Mouse (Mus musculus) mouse trophoblast stem cell (cell line): ENCODE measurements around the gene Mrpl40.

Experiments
- in situ Hi-C, 2 experiments: fragments of 300-500 bp; cut with MseI, MboI; formaldehyde crosslinking; loops; 2 replicates in 1 of 2; 3 replicates in 1 of 2; pipeline ENCODE4 v1.15.1; 2025

Mrpl40 gene

GRCm38 (mm10) chr16:18876442-18877308, at the start of gene Mrpl40, which contains the start of gene Hira:
Mrpl40 (minus strand) TSS chr16:18876862.
Hira (plus strand) TSS chr16:18877037.
- in situ Hi-C loops, result no loop called here

- in situ Hi-C loops, result no loop called here
Measured at GRCm38 (mm10) chr16:18921771-18922170, 45.1 kb upstream of the Mrpl40 start.

GRCm38 (mm10) chr16:18916064-18916463, 39.4 kb upstream of the Mrpl40 start:
- in situ Hi-C loops, result no loop called here

- in situ Hi-C loops, result no loop called here
Measured at GRCm38 (mm10) chr16:18905648-18906047, 29.0 kb upstream of the Mrpl40 start.

- in situ Hi-C loops, result no loop called here
Measured at GRCm38 (mm10) chr16:18896429-18896828, 19.8 kb upstream of the Mrpl40 start.

GRCm38 (mm10) chr16:18895249-18895648, 18.6 kb upstream of the Mrpl40 start:
- in situ Hi-C loops, result no loop called here

GRCm38 (mm10) chr16:18893840-18894372, 17.2 kb upstream of the Mrpl40 start:
- in situ Hi-C loops, result no loop called here

- in situ Hi-C loops, result no loop called here
Measured at GRCm38 (mm10) chr16:18884044-18884443, 7.4 kb upstream of the Mrpl40 start.

- in situ Hi-C loops, result no loop called here
Measured at GRCm38 (mm10) chr16:18878091-18878720, 1.5 kb upstream of the Mrpl40 start.

- in situ Hi-C loops, result no loop called here
Measured at GRCm38 (mm10) chr16:18877386-18878090, 876 bp upstream of the Mrpl40 start.

GRCm38 (mm10) chr16:18876091-18876441, 596 bp downstream of the Mrpl40 start:
- in situ Hi-C loops, result no loop called here

GRCm38 (mm10) chr16:18870495-18870894, 6.2 kb downstream of the Mrpl40 start:
- in situ Hi-C loops, result loop anchor here in 1 of 2 experiments (25.0 kb wide), 1 partner anchor 183 kb away; no protein-coding TSS in a partner anchor

GRCm38 (mm10) chr16:18860186-18860585, 16.5 kb downstream of the Mrpl40 start:
- in situ Hi-C loops, result loop anchor here in 1 of 2 experiments (25.0 kb wide), 1 partner anchor 173 kb away; no protein-coding TSS in a partner anchor

GRCm38 (mm10) chr16:18858551-18858950, 18.1 kb downstream of the Mrpl40 start:
- in situ Hi-C loops, result loop anchor here in 1 of 2 experiments (25.0 kb wide), 1 partner anchor 171 kb away; no protein-coding TSS in a partner anchor

- in situ Hi-C loops, result loop anchor here in 1 of 2 experiments (25.0 kb wide), 1 partner anchor 162 kb away; no protein-coding TSS in a partner anchor
Measured at GRCm38 (mm10) chr16:18849521-18850190, 27.0 kb downstream of the Mrpl40 start.

- in situ Hi-C loops, result no loop called here
Measured at GRCm38 (mm10) chr16:18846301-18846820, 30.3 kb downstream of the Mrpl40 start.

GRCm38 (mm10) chr16:18838346-18838745, 38.3 kb downstream of the Mrpl40 start:
- in situ Hi-C loops, result no loop called here

GRCm38 (mm10) chr16:18836468-18837208, 40.0 kb downstream of the Mrpl40 start, which contains the start of the genes 2510002D24Rik and Gm28539:
2510002D24Rik (plus strand) TSS chr16:18836578.
Gm28539 (plus strand) TSS chr16:18836584.
- in situ Hi-C loops, result no loop called here

- in situ Hi-C loops, result no loop called here
Measured at GRCm38 (mm10) chr16:18836073-18836467, 40.6 kb downstream of the Mrpl40 start.

GRCm38 (mm10) chr16:18833486-18833885, 43.2 kb downstream of the Mrpl40 start:
- in situ Hi-C loops, result no loop called here
